Mouse (Mus musculus) lung, postnatal 25 days (tissue): ENCODE results near the gene Xpo4.
A peak's percentile ranks its signal among the peaks of the same experiment; 100 is the strongest.

Source experiments
- DNase-seq: peaks from one replicate; pipeline ENCODE4 v3.0.0; 2022; ENCODE audit warnings: low spot score

Gene Xpo4

GRCm38 (mm10) chr14:57607500-57607899, 57.7 kb downstream of the Xpo4 start:
- peak; percentile 96 for DNase-seq

- DNase-seq = peak; percentile 46
Observed at GRCm38 (mm10) chr14:57606663-57607365, 58.4 kb downstream of the Xpo4 start.

DNA sequence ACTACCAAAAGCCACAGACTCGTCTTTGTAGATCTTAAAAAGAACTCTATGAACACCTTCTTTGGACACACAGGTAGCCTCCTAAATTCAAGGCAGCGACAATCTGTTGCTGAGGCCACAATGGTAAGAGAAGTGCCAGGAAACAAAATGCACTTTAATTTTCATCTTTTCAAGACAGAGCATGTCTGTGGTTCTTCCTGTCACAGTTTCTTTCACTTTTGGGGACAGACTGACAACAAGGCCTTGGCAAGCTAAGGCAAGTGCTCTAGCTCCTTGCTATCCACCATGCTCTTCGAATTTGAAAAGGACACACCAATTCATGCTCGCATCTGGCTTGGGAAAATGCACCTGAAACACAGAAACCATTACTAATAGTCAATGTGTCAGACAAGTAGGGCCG, 72.0 kb downstream of the Xpo4 start:
- no peak for DNase-seq

DNA sequence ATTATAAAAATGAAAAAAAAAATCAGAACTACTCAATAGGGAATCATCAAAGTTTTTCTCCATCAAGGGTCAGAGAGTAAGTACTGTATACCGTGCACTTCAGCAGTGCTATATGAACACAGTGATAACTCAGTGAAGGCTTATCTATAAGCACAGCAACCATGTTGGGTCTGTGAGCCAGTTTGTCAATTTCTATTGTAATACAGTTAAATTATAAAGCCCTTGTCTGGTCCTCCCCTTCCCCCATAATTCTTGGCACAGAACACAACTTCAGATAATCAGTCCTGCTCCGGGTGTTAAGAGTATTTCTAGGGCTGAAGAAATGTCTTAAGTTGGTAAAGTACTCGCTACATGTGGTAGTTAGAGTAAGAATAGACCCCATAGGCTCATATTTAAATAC, 73.4 kb downstream of the Xpo4 start:
- no peak for DNase-seq

GRCm38 (mm10) chr14:57576364-57577060, 88.7 kb downstream of the Xpo4 start:
- no peak for DNase-seq

- no peak for DNase-seq
Observed at GRCm38 (mm10) chr14:57574792-57575587, 90.2 kb downstream of the Xpo4 start.

DNA sequence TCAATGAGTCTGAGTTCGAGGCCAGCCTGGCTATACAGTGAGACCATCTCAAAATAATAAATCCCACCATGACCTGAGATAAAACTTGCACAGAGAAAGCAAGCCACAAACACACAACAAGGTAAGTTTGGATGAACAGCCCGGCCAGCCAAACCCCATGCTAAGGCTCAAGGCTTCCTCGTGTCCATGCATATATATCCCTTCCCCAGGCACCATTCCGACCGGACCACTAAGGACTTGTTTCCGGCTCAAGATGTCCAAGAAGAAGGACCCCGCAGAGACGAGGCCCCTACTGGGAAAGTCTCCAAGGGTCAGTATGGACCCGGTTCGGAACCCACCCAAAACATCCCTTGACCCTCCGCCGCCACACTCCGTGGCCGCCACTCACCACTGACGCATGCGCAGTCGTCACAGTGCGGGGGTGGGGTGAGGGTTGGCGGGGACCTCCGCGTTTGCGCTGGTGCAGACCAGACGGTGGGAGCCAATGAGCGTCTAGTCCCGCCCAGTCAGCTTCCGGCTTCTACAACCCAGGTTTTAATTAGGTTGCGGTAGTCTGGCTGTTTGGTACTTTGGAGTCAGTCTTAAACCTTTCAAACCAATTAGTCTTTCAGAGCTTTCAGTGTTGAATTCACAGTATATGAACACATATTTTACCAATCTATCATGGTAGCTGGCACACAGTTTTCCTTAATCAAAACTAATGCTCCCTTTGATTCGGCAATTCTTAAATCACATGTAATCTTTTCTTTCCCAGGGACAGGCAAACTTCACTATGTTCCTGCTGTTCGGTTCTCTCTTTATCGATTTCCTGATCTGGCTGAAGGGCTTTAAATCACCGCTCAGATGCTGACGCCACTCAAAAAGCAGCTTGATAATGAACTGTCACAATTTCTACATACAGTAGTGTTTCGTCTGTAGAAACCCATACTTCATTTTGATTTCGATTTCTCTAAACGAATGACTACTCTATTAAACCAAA, 93.8 kb downstream of the Xpo4 start, which contains the start of gene Eef1akmt1:
TSS of gene Eef1akmt1 (minus strand) at position 458 of the 979 bp plus-strand sequence.
- peak; percentile 97 for DNase-seq

DNA sequence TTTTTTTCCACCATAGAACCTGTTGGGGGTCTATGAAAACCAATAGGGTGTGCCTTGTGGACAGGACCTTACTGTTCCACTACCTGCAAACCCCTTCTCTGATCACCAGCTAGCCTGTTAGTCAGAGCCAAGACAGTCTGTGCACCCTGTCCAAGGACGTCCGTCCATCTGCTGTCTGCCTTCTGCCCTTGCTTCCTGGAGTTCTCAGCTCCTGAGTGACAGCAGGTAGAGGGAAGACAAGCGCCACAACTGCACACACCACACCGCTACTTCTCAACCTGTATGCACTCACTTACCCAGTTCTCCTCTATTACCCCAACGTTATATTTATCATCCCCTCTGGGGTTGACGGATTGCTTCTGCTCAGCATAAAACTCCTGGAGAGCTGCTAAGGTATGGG, 99.6 kb downstream of the Xpo4 start:
- no peak for DNase-seq

DNA sequence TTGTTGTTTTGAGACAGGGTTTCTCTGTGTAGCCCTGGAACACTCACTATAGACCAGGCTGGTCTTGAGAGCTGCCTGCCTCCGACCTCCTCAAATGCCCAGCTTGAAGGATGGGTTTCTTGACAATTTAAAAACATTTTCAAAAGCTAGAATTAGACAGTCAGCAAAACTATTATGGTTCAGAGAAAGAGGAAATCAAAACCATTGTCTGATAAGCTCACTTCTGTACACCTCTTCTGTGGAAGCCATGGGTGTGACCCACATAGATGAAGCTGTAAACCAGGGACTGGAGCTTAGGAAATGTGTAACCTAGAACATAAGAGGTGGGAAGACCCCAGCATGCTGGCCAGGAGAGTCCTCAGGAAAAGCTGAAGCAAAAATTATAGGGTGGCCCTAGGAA, 108.3 kb downstream of the Xpo4 start:
- no peak for DNase-seq

- DNase-seq = no peak
Observed at GRCm38 (mm10) chr14:57555471-57556070, 109.7 kb downstream of the Xpo4 start.

GRCm38 (mm10) chr14:57554434-57554833, 110.8 kb downstream of the Xpo4 start:
- DNase-seq = no peak

GRCm38 (mm10) chr14:57552945-57553344, 112.3 kb downstream of the Xpo4 start:
- DNase-seq = no peak

GRCm38 (mm10) chr14:57547062-57547461, 118.2 kb downstream of the Xpo4 start:
- DNase-seq = no peak

DNA sequence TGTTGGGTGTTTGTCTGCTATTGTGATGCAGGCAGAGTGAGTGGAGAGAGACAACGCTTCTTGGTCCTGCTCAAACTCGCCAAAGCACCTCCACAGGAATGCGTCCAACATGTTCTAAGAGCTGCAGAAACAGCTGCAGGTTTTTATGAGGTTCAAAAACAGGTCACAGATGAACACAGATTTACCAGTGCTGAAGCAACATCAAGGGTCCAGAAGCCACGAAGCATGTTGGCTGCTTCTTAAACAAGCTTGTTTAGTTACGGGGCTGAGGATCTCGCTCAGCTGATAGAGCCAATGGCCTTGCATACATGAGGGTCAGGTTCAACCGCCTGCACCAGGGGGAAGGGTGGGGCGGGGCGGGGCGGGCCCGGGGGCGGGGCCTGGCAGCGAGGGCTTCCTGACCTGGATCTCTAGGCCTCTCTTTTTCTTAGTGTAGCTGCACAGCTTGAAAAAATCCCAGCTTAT, 118.6 kb downstream of the Xpo4 start:
- no peak for DNase-seq

DNA sequence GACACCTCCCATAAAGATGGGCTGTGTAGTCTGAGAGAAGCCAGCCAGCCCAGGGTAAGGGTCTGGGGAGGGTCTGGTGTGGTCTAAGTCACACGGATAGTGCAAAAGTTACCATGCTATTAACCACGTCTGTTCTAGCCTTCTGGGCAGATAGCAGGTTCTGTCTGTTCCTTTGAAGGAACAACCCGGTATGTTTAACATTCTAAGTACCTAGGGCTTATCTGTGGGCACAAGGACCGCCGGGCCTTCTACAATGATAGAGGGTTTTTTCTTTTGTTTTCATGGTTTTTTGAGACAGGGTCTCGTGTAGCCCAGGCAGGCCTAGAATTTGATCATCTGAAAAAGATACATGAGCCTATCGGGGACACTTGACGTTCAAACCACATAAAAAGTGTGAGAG, 119.1 kb downstream of the Xpo4 start:
- DNase-seq = no peak

GRCm38 (mm10) chr14:57545526-57545925, 119.7 kb downstream of the Xpo4 start:
- DNase-seq = no peak

DNA sequence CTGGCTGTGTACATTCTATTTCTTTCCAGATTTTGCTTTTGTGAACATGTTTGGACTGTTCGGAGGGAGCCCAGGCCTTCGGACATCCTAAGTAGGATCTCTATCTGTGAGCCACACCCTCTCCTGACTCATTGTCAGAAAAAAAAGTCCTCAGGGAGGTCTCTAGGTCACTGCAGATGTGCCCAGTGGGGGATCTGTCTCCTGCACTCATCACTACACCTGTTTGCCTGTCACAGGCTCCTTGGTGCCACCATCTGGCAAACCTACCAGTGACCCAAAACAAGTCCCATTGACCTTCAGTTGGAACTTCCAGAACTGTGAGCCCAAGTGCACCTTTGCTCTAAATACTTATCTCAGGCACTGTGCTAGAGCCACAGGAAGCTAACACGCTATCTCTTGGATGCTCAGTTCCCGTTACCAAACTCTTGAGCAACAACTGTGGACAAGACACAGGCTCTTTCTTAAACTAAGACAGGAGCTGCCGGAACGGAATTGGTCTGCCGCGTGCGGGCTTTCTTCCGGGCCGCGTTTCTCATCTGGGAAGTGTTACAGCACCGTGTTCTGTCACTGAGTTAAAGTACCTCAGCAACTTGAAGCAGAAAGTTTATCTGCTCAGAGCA, 121.7 kb downstream of the Xpo4 start:
- DNase-seq = no peak

- no peak for DNase-seq
Observed at GRCm38 (mm10) chr14:57542231-57542630, 123.0 kb downstream of the Xpo4 start.

DNA sequence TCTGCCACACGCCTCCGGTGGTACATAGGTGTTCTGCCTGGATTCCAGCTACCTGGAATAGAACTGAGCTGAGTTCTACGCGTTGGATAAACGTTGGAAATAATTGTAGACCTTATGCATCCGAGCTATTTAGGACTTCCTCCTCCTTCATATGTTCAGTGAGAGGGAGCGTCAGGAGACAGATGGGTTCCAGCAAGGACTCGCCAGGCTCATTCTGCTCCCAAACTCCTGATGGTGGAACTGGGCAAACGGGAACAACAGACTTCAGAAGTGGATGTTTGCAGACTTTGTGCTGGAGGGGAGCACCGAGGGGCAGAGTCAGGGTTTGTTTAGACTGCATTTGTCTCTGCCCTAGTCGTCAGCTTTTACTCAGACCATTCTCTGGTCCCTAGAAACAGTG, 124.5 kb downstream of the Xpo4 start:
- DNase-seq = no peak

DNA sequence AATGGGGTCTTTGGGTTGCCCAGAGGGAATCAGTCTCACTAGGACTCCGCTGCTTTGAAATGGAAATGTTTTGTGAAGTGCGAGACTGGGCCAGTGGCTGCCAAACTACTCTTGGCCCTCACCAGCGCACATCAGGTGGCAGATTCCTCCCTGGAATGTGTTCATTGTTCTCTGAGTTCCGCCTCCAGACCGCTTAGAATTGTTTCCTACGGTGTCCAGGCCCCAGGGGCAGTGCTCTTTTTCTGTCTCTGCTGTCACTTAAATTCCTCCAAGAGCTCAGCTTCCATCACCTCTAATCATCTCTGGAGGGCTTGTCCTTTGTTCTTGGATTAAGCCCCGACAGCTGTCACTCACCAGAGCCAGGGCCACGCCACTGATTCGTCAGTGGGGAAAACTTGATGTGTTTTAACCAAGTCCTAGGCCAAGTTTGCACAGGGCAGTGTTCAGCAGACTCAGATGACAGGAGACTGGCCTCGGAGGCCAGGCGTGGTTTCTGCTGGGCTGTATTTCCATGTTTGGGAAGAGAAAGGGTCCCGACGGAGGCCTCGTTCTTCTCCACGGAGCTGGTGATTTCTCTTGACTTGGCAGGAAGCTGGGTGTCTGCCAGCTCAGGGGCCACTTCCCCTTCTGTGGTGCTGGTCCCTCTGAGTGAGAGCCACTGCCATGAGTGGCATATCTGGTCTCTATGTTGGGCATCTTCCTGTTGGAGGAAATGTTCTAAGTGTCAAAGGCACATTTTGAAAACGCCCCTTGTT, 127.8 kb downstream of the Xpo4 start:
- DNase-seq = no peak
